Mouse (Mus musculus) brain, embryonic 14.5 days (tissue): ENCODE results near the gene Abca1. TPM values are rescaled to one million over a fixed set of nuclear protein-coding genes. Genes with fewer than 3 reads are reported as not detected.

ENCODE experiments used
- DNase-seq: peaks from one replicate; pipeline ENCODE4 v3.0.0-alpha.2; 2011; ENCODE audit warnings: low read depth
- CTCF ChIP-seq: fragments of 200-500 bp; IDR thresholded peaks from 2 replicates; pipeline ENCODE4 v1.5.1; 2012; ENCODE audit warnings: inconsistent platforms, mild to moderate bottlenecking, moderate library complexity, borderline replicate concordance; ENCODE audit not compliant: insufficient read depth, insufficient read length; ENCODE audit errors: extremely low read depth
- POLR2A ChIP-seq: fragments of 200-500 bp; IDR thresholded peaks from 2 replicates; pipeline ENCODE4 v1.6.1; 2012; ENCODE audit warnings: mild to moderate bottlenecking, inconsistent platforms, borderline replicate concordance; ENCODE audit not compliant: poor library complexity, insufficient read depth, insufficient read length, severe bottlenecking; ENCODE audit errors: extremely low read depth
- polyA plus RNA-seq: library from polyadenylated mRNA; depleted of rRNA; stranded (reverse); fragments of >200 nt; gene quantifications from 2 replicates; pipeline ENCODE4 v1.2.3, GENCODE M21; 2012

Abca1 gene
- polyA plus RNA-seq, 1 experiment, result 15.9 TPM

- TF ChIP-seq POLR2A (no peak), CTCF (no peak)
- DNase-seq, result no peak
These were observed 18.8 kb upstream of the Abca1 start for GRCm38 (mm10) chr4:53178489-53178888.

- DNase-seq, result peak; percentile 34
- no peak for TF ChIP-seq POLR2A
- no peak for TF ChIP-seq CTCF
These were observed 18.0 kb upstream of the Abca1 start for GRCm38 (mm10) chr4:53177696-53178095.

- DNase-seq, result no peak
- TF ChIP-seq CTCF (no peak), POLR2A (no peak)
These were observed 15.2 kb upstream of the Abca1 start for GRCm38 (mm10) chr4:53174906-53175305.

DNA sequence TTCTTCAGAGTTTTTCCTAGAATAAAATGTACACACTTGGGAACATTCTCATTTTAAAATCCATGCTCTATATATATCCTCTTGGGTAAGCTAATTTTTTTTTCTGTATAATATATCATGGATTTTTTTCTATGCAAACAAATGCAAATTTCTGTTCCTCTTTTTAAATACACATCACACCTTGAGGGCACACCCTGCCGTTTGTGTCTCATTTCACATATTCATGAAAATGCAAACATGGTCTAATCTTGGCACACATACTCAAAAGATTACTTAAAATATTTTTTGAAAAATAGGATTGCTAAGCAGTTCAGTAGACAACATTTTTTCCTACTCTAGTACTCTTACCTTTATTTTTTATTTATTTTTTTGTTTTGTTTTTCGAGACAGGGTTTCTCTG is 10.7 kb upstream of the Abca1 start:
- no peak for DNase-seq
- no peak for TF ChIP-seq POLR2A
- TF ChIP-seq CTCF, result no peak

DNA sequence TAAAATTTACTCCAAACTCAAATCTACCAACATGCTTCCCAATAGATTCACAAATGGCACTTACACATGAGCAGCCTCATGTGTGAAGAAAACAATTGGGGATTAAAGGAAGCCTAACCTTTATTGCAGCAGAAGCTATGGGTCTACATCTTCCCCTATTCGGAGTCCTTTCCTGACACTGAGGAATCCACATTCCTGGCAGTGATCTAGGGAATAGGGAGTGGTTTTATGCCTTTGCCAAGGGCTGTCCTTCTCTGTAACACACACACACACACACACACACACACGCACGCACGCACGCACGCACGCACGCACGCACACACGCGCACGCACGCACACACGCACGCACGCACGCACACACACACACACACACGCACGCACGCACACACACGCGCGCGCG is 5.5 kb upstream of the Abca1 start:
- no peak for DNase-seq
- TF ChIP-seq POLR2A, result no peak

- no peak for TF ChIP-seq CTCF
- TF ChIP-seq POLR2A, result no peak
- peak; percentile 43 for DNase-seq
These were observed 519 bp downstream of the Abca1 start for GRCm38 (mm10) chr4:53159176-53159575.

DNA sequence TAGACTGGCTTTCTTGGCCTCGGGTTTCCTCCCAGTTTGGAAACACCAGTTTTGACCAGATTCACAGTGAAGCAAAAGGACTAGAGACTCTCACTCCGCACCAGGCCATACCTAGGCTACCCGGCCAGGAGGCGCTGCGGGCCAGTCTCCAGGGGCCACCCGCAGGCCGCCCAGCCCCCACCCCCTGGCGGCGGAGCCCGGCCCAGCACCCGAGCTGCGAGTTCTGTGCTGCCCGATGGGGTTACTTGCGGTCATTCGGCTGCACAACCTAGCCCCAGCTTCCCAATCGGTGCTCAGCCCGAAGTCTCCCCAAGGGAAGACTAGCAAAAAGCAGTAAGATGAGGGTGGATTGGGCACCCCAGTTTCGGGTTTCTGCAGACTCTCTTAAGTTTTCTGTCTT is 1.1 kb downstream of the Abca1 start:
- peak; percentile 74 for DNase-seq
- TF ChIP-seq CTCF (peak; percentile 54), POLR2A (no peak)

GRCm38 (mm10) chr4:53155471-53155870 is 4.2 kb downstream of the Abca1 start:
- no peak for DNase-seq
- TF ChIP-seq CTCF (no peak), POLR2A (no peak)

DNA sequence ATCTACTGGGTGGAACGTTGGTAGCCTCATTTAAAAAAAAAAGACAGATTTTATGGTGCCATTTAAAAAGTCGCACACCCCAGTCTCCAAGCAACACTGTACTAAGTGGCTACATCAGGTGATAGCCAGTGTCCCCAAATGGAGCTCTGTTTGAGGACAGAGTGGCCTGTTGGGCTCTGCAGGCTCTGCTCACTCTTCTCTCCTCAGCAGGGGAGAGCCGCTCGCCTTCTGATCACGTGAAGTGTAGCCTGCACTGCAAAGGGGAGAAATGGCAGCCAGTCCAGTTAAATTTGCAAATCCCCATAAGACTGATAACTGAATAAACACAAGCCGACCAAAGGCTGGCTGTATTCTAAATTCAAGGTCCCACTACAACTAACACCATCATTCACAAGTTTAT is 6.0 kb downstream of the Abca1 start:
- TF ChIP-seq CTCF (no peak), POLR2A (no peak)
- peak; percentile 13 for DNase-seq

DNA sequence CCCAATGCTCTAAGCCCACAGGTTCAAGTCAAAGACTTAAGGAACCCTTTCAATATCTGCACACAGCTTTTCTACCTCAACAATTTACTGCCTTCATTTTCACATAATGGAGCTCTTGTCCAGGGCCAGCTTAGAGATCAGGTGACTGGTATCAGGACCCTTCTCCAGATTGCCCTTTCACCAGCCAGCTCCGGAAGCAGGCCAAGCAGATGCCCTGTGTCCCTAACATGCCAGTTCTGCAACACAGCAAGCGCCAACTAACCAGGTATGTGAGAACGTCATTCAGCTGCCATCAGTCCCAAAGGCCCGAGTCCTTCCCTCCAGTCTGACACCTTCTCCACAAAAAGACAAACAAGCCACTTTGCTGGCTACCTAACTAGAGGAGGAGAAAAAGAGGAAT is 6.6 kb downstream of the Abca1 start:
- no peak for TF ChIP-seq POLR2A
- no peak for TF ChIP-seq CTCF
- no peak for DNase-seq

- DNase-seq, result no peak
- TF ChIP-seq CTCF (no peak), POLR2A (no peak)
These were observed 7.0 kb downstream of the Abca1 start for GRCm38 (mm10) chr4:53152655-53153054.

- DNase-seq, result peak; percentile 39
- no peak for TF ChIP-seq POLR2A
- no peak for TF ChIP-seq CTCF
These were observed 9.2 kb downstream of the Abca1 start for GRCm38 (mm10) chr4:53150516-53150915.

GRCm38 (mm10) chr4:53149644-53150043 is 10.1 kb downstream of the Abca1 start:
- no peak for DNase-seq
- TF ChIP-seq CTCF (no peak), POLR2A (no peak)

- no peak for TF ChIP-seq CTCF
- TF ChIP-seq POLR2A, result no peak
- DNase-seq, result no peak
These were observed 10.9 kb downstream of the Abca1 start for GRCm38 (mm10) chr4:53148817-53149216.

DNA sequence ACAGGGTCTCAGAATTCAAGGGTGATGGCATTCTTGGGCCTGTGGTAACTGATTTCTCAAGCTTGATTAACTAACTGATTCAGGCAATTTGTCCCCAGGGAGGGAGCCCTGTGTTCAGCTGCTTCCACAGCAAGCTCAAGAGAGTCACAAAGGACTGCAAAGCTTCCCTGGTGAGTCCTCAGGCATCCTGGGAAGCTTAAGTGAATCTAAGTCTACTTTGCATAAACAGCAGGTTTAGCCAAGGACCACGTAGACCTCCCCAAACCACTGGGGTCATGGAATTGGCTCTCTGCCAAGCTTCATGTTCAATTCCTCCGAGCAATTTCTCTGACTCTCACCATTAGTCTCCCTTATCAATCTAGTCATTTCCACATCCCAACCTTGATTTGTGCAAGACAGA is 12.2 kb downstream of the Abca1 start:
- TF ChIP-seq POLR2A (no peak), CTCF (no peak)
- peak; percentile 47 for DNase-seq

DNA sequence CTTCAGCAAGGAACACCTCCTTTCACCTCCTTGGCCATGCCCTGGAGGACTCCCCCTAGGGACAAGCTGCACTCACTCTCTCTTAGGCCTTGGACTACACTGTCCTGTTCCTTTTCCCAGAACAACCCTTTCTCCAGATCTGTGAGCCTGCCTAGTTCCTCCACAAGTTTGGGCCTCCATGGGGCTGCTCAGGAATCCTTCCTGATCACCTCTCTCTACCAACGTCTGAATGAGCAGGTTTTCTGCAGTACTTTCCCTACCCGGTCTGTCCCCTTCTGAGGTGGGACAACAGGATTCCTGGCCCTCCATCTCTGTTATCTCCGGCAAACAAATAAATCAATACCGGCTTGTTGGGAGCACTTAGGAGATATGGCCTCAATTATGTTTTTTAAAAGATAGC is 12.6 kb downstream of the Abca1 start:
- DNase-seq, result no peak

More for the DNA sequence above, 12.6 kb downstream of the Abca1 start:
- TF ChIP-seq CTCF, result no peak
- no peak for TF ChIP-seq POLR2A
